Mouse (Mus musculus) left cerebral cortex, adult 6 months (tissue): ENCODE measurements around the gene Selp. TPM values are rescaled to one million over a fixed set of nuclear protein-coding genes. Genes with fewer than 3 reads are reported as not detected.

ENCODE experiments used
- long read RNA-seq, 2 experiments: library from polyadenylated mRNA; unstranded; transcript quantifications; one replicate each; pipeline ENCODE4 v2.0.0; 2019 to 2020
- polyA plus RNA-seq: library from polyadenylated mRNA; unstranded; fragments of <200 nt; fragmentation: Nextera tagmentation; gene quantifications from 2 replicates; pipeline ENCODE4 v1.2.3, GENCODE M21; 2021

Selp gene
- not detected in 2 replicates for polyA plus RNA-seq
- long read RNA-seq, experiment 1: 0 reads
- long read RNA-seq, experiment 2: 0 reads

GRCm38 (mm10) chr1:164114947-164115493, at the start of gene Selp:
Selp (plus strand) TSS chr1:164115264.

GRCm38 (mm10) chr1:164151387-164152088, 36.5 kb downstream of the Selp start, which contains the start of gene F5:
F5 (plus strand) TSS chr1:164151838.

Other genes with a start within 250 kb of the Selp start
- gene Scyl3, start 186.2 kb upstream of the Selp start, polyA plus RNA-seq: 10.8 and 12.5 TPM in 2 replicates
- 0.27 and 0.55 TPM in 2 replicates for gene BC055324, start 120.5 kb upstream of the Selp start, polyA plus RNA-seq
- 7.0 and 8.2 TPM in 2 replicates for gene Mettl18, start 120.4 kb upstream of the Selp start, polyA plus RNA-seq
- gene Sele, start 67.0 kb upstream of the Selp start, polyA plus RNA-seq: not detected in 2 replicates
- gene Sell, start 53.3 kb upstream of the Selp start, polyA plus RNA-seq: not detected in 2 replicates
- gene F5, start 36.6 kb downstream of the Selp start, polyA plus RNA-seq: 0.01 and 0.04 TPM in 2 replicates
- gene Slc19a2, start 133.8 kb downstream of the Selp start, polyA plus RNA-seq: 6.5 and 6.6 TPM in 2 replicates
- gene Ccdc181, start 160.3 kb downstream of the Selp start, polyA plus RNA-seq: 18.2 and 19.8 TPM in 2 replicates
- gene Nme7, start 188.9 kb downstream of the Selp start, polyA plus RNA-seq: 28.9 and 52.2 TPM in 2 replicates
- 18.5 and 22.4 TPM in 2 replicates for gene Blzf1, start 192.2 kb downstream of the Selp start, polyA plus RNA-seq